ENCODE assay signal across 25 mouse cellular contexts in the genomic region with DNA sequence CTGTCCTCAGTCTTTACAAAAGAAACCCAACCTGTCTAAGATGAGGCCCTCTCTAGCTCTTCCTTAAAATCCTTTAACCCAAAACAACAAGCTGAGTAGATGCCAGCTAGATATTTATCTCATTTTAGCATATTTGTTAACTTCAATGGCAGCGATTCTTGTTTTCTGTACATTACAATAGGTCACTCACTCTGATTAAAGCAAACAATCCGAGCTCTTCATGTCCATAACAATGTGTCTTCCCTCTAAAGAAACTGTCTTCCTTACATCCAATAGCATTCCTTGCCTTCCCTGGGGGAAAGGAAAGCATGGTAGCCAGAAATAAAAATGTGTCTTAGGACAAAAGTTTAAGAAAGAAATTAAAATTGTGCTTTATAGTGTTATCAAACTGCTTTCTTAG.
"Had no signal": no experiment of that assay in that cellular context is flagged by ENCODE, and none has a peak within 500 bp of the region (broad histone marks: within the 10 kb centered on the region; RNA-seq: fewer than 3 reads in every experiment).

No protein-coding gene starts in this region.

- H3K9ac ChIP-seq: heart, embryonic 13.5 days; heart, embryonic 15.5 days; hindbrain, embryonic 13.5 days; hindbrain, embryonic 15.5 days; kidney, embryonic 15.5 days; limb, embryonic 13.5 days; limb, embryonic 15.5 days; liver, embryonic 12.5 days; liver, embryonic 14.5 days had no signal

- H3K27ac ChIP-seq: heart, adult 2 months; heart, embryonic 13.5 days; heart, embryonic 15.5 days; hindbrain, embryonic 13.5 days; hindbrain, embryonic 15.5 days; hindbrain, postnatal 0 days; kidney, embryonic 15.5 days; kidney, postnatal 0 days; limb, embryonic 13.5 days; limb, embryonic 15.5 days; liver, embryonic 12.5 days; liver, embryonic 14.5 days had no signal

- H3K36me3 ChIP-seq: heart, embryonic 13.5 days; heart, embryonic 15.5 days; hindbrain, embryonic 13.5 days; hindbrain, embryonic 15.5 days; kidney, embryonic 15.5 days; limb, embryonic 13.5 days; limb, embryonic 15.5 days; liver, embryonic 12.5 days had no signal

- H3K4me3 ChIP-seq: heart, adult 2 months; heart, embryonic 13.5 days; heart, embryonic 15.5 days; hindbrain, embryonic 13.5 days; hindbrain, embryonic 15.5 days; kidney, embryonic 15.5 days; limb, embryonic 13.5 days; limb, embryonic 15.5 days; liver, embryonic 12.5 days had no signal

- H3K4me1 ChIP-seq: heart, embryonic 13.5 days; heart, embryonic 15.5 days; hindbrain, embryonic 13.5 days; hindbrain, embryonic 15.5 days; kidney, embryonic 15.5 days; limb, embryonic 13.5 days; limb, embryonic 15.5 days; liver, embryonic 12.5 days had no signal

- DNase-seq: gastrocnemius, postnatal 14 days; gastrocnemius, postnatal 36 days; heart, adult 11 months; heart, adult 2 months; heart, postnatal 14 days; heart, postnatal 36 days; kidney, adult 11 months; kidney, adult 2 months; kidney, adult 9 months; kidney, postnatal 14 days; kidney, postnatal 36 days; layer of hippocampus, adult 9-11 months; layer of hippocampus, postnatal 36 days; left cerebral cortex, postnatal 4 days had no signal

- H3K9me3 ChIP-seq: heart, embryonic 13.5 days; heart, embryonic 15.5 days; hindbrain, embryonic 13.5 days; hindbrain, embryonic 15.5 days; kidney, embryonic 15.5 days; limb, embryonic 13.5 days; limb, embryonic 15.5 days; liver, embryonic 12.5 days had no signal
